Comparison of ENCODE assay signal across 24 mouse cellular contexts in genomic region chr1:72457652-72458051, GRCm38 (mm10).
DNase-seq lines count a peak whose midpoint lies in the region; ATAC-seq lines count a peak whose summit lies in the region.
"Had no signal": no experiment of that assay in that cellular context is flagged by ENCODE, and none has a peak within 500 bp of the region (broad histone marks: within the 10 kb centered on the region; RNA-seq: fewer than 3 reads in every experiment).

No protein-coding gene starts in this region.

- intact Hi-C loops in left cerebral cortex, postnatal 14 days (cut with DNase I), result loop anchor here (5.0 kb wide), 1 partner anchor 80 kb away; the partner anchor contains the start of gene March4
- intact Hi-C loops in left cerebral cortex, postnatal 36 days (cut with DNase I), result loop anchor here (5.0 kb wide), 1 partner anchor 80 kb away; the partner anchor contains the start of gene March4

- H3K27me3 ChIP-seq in hindbrain, embryonic 14.5 days (ENCODE audit: control insufficient read depth, insufficient read depth, low read length), result no peaks in the 10 kb centered on the region
- no peaks in the 10 kb centered on the region for H3K27me3 ChIP-seq in hindbrain, embryonic 10.5 days (ENCODE audit: insufficient read depth, poor library complexity, severe bottlenecking)
- H3K27me3 ChIP-seq: forebrain, embryonic 12.5 days; heart, embryonic 15.5 days; kidney, embryonic 15.5 days; liver, embryonic 15.5 days had no signal

- 78% methylated on average over 4 of the region's 4 CpGs for WGBS in hindbrain, embryonic 14.5 days
- WGBS in hindbrain, embryonic 10.5 days, result 86% methylated on average over 4 of the region's 4 CpGs

- peaks cover 40% of the 10 kb centered on the region for H3K4me1 ChIP-seq in hindbrain, embryonic 14.5 days (replicated peaks; ENCODE audit: control insufficient read depth, insufficient read depth, low read length)
- 0 out of 2 replicates have a peak, but pooled peaks cover 4% of the 10 kb centered on the region for H3K4me1 ChIP-seq in hindbrain, embryonic 10.5 days (replicated peaks)
- H3K4me1 ChIP-seq: heart, embryonic 10.5 days; liver, embryonic 15.5 days had no signal

- no peaks in the 10 kb centered on the region for H3K36me3 ChIP-seq in hindbrain, embryonic 14.5 days (replicated peaks; ENCODE audit: control insufficient read depth, insufficient read depth)
- H3K36me3 ChIP-seq in hindbrain, embryonic 10.5 days, result no peaks in the 10 kb centered on the region
- H3K36me3 ChIP-seq: forebrain, embryonic 12.5 days; heart, embryonic 10.5 days; heart, embryonic 15.5 days; kidney, embryonic 15.5 days; limb, embryonic 12.5 days; liver, embryonic 15.5 days had no signal

- no peak for DNase-seq in hindbrain, embryonic 14.5 days (ENCODE audit: low spot score)
- DNase-seq in hindbrain, embryonic 10.5 days (ENCODE audit: low spot score), result no peak
- peak; percentile 15 to 61 for DNase-seq in left cerebral cortex, postnatal 14 days (ENCODE audit: low spot score in 2 of 2)
- no peak for DNase-seq in left cerebral cortex, postnatal 36 days (ENCODE audit: low spot score in 2 of 2)
- peak; percentile 25 for DNase-seq in right cerebral cortex, adult 18-20 months
- DNase-seq in right cerebral cortex, postnatal 4 days, result no peak
- DNase-seq in kidney, adult 9 months, result no peak
- DNase-seq: adrenal gland, postnatal 14 days; cerebellum, adult 11-12 months; gastrocnemius, postnatal 25 days; heart, adult 11 months; kidney, adult 11 months; kidney, postnatal 25 days; lung, embryonic 14.5 days; lung, postnatal 14 days; thymus, postnatal 4 days had no signal

- 0 out of 2 replicates have a peak overlapping the region, but pooled peaks have one; percentile 79 for H3K27ac ChIP-seq in hindbrain, embryonic 14.5 days
- no peak overlapping the region for H3K27ac ChIP-seq in hindbrain, embryonic 10.5 days
- H3K27ac ChIP-seq: forebrain, embryonic 12.5 days; heart, embryonic 10.5 days; heart, embryonic 15.5 days; kidney, embryonic 15.5 days; limb, embryonic 12.5 days; liver, embryonic 15.5 days had no signal

- no peak overlapping the region for H3K4me3 ChIP-seq in hindbrain, embryonic 14.5 days (replicated peaks; ENCODE audit: low read length)
- no peak overlapping the region for H3K4me3 ChIP-seq in hindbrain, embryonic 10.5 days
- H3K4me3 ChIP-seq: erythroblast, embryonic 14.5 days; forebrain, embryonic 12.5 days; heart, embryonic 10.5 days; heart, embryonic 15.5 days; kidney, embryonic 15.5 days; limb, embryonic 12.5 days; liver, embryonic 15.5 days had no signal

- no peaks in the 10 kb centered on the region for H3K9me3 ChIP-seq in hindbrain, embryonic 14.5 days (ENCODE audit: control insufficient read depth, low read length)
- no peaks in the 10 kb centered on the region for H3K9me3 ChIP-seq in hindbrain, embryonic 10.5 days
- H3K9me3 ChIP-seq: forebrain, embryonic 12.5 days; heart, embryonic 10.5 days; heart, embryonic 15.5 days; kidney, embryonic 15.5 days; limb, embryonic 12.5 days; liver, embryonic 15.5 days had no signal

- no peak overlapping the region for H3K9ac ChIP-seq in hindbrain, embryonic 14.5 days
- H3K9ac ChIP-seq: forebrain, embryonic 12.5 days; heart, embryonic 15.5 days; kidney, embryonic 15.5 days; limb, embryonic 12.5 days; liver, embryonic 15.5 days; lung, embryonic 14.5 days had no signal

- ATAC-seq in hindbrain, embryonic 14.5 days (ENCODE audit: low FRiP score), result no peak
- ATAC-seq: CD4-positive, CD25-positive, alpha-beta regulatory T cell, adult 4 months had no signal

- no peak overlapping the region for H3K4me2 ChIP-seq in hindbrain, embryonic 14.5 days (replicated peaks)
- H3K4me2 ChIP-seq: forebrain, embryonic 12.5 days; heart, embryonic 15.5 days; kidney, embryonic 15.5 days; limb, embryonic 12.5 days; liver, embryonic 15.5 days; lung, embryonic 14.5 days had no signal

Comparison
In these comparisons a context has a peak if more than half of its experiments do, and no peak if none do; other contexts are left out.
1. DNase-seq: peak in left cerebral cortex, postnatal 14 days (2 of 2) and right cerebral cortex, adult 18-20 months (single experiment); none in hindbrain, embryonic 14.5 days (single experiment), hindbrain, embryonic 10.5 days (single experiment), left cerebral cortex, postnatal 36 days (0 of 2), right cerebral cortex, postnatal 4 days (single experiment) and kidney, adult 9 months (single experiment).